Mouse (Mus musculus) midbrain, embryonic 14.5 days (tissue): ENCODE results near the gene Dpm3. TPM values are rescaled to one million over a fixed set of nuclear protein-coding genes. Genes with fewer than 3 reads are reported as not detected.
A peak's percentile ranks its signal among the peaks of the same experiment; 100 is the strongest.

Experiments used
- ATAC-seq: fragments of 200-750 bp; cut with Nextera tagmentation; 2 replicates; pipeline ENCODE4 v1.8.0; 2017; ENCODE audit warnings: moderate number of reproducible peaks, moderate library complexity; ENCODE audit not compliant: low FRiP score, low TSS enrichment
- DNase-seq: peaks from one replicate; pipeline ENCODE4 v3.0.0-alpha.2; 2015
- H3K27ac ChIP-seq: fragments of 300-500 bp; sonication (generic); replicated peaks from 2 replicates; pipeline ENCODE4 v1.5.1; 2014; ENCODE audit warnings: mild to moderate bottlenecking, low read depth, low read length, moderate library complexity
- H3K27me3 ChIP-seq: fragments of 300-500 bp; sonication (generic); 2 replicates; pipeline ENCODE4 v1.6.1; 2014; ENCODE audit warnings: low read length, control low read depth, mixed read lengths; ENCODE audit not compliant: control insufficient read depth, insufficient read depth
- H3K36me3 ChIP-seq: fragments of 300-500 bp; sonication (generic); 2 replicates; pipeline ENCODE4 v1.6.1; 2014; ENCODE audit warnings: low read length, control low read depth; ENCODE audit not compliant: control insufficient read depth, insufficient read depth
- H3K4me1 ChIP-seq: fragments of 300-500 bp; sonication (generic); 2 replicates; pipeline ENCODE4 v1.6.1; 2014; ENCODE audit warnings: mild to moderate bottlenecking, antibody characterized with exemption, low read length, control low read depth; ENCODE audit not compliant: control insufficient read depth, insufficient read depth
- H3K4me2 ChIP-seq: fragments of 300-500 bp; sonication (generic); 2 replicates; pipeline ENCODE4 v1.6.1; 2014; ENCODE audit warnings: mild to moderate bottlenecking, low read length, moderate library complexity
- H3K4me3 ChIP-seq: fragments of 300-500 bp; sonication (generic); replicated peaks from 2 replicates; pipeline ENCODE4 v1.5.1; 2014; ENCODE audit warnings: low read depth, low read length
- H3K9ac ChIP-seq: fragments of 300-500 bp; sonication (generic); replicated peaks from 2 replicates; pipeline ENCODE4 v1.6.1; 2014; ENCODE audit warnings: mild to moderate bottlenecking, low read length, moderate library complexity
- H3K9me3 ChIP-seq: fragments of 300-500 bp; sonication (generic); 2 replicates; pipeline ENCODE4 v1.6.1; 2016; ENCODE audit warnings: low read length, control low read depth, mixed read lengths; ENCODE audit not compliant: control insufficient read depth
- WGBS: fragments of 180-500 bp; shearing (Covaris S2); extraction: QIAGEN DNeasy Blood & Tissue Kit; methylation state at CpG from one replicate; pipeline ENCODE4 v1.1.7; 2014; 5-methylcytosine and 5-hydroxymethylcytosine counted together
- polyA plus RNA-seq: library from polyadenylated mRNA; unstranded; fragments of >200 nt; fragmentation: Nextera tagmentation; extraction: Ambion mirVana; gene quantifications from 2 replicates; pipeline ENCODE4 v1.2.1, GENCODE M21; 2014

The Dpm3 gene
- polyA plus RNA-seq, 1 experiment from 2014 or later, result 71.6 TPM

GRCm38 (mm10) chr3:89227307-89228179 is 31.6 kb upstream of the Dpm3 start:
- DNase-seq (peak; percentile 96), ATAC-seq (peak; percentile 80)
- H3K9ac ChIP-seq, result peak overlapping the region; percentile 69
- peaks cover 8% of the 10 kb centered on the region for H3K36me3 ChIP-seq
- no peaks in the 10 kb centered on the region for H3K27me3 ChIP-seq
- peak overlapping the region; percentile 93 for H3K27ac ChIP-seq
- H3K9me3 ChIP-seq, result no peaks in the 10 kb centered on the region
- peaks cover 44% of the 10 kb centered on the region for H3K4me1 ChIP-seq
- H3K4me2 ChIP-seq, result peak overlapping the region; percentile 66
- peak overlapping the region; percentile 47 for H3K4me3 ChIP-seq
- 1% methylated on average over 41 of the region's 41 CpGs for WGBS

GRCm38 (mm10) chr3:89228180-89228549 is 31.0 kb upstream of the Dpm3 start:
- H3K4me1 ChIP-seq, result peaks cover 44% of the 10 kb centered on the region
- DNase-seq (peak; percentile 93), ATAC-seq (peak; percentile 31; the same call in 1 of the 2 replicates)
- under 1% methylated on average over 20 of the region's 20 CpGs for WGBS
- H3K27ac ChIP-seq, result peak overlapping the region; percentile 93; the same call in 1 of the 2 replicates
- H3K4me2 ChIP-seq, result peak overlapping the region; percentile 66
- H3K4me3 ChIP-seq, result peak overlapping the region; percentile 47
- H3K27me3 ChIP-seq, result no peaks in the 10 kb centered on the region
- H3K9ac ChIP-seq, result no peak overlapping the region
- no peaks in the 10 kb centered on the region for H3K9me3 ChIP-seq
- peaks cover 14% of the 10 kb centered on the region for H3K36me3 ChIP-seq

DNA sequence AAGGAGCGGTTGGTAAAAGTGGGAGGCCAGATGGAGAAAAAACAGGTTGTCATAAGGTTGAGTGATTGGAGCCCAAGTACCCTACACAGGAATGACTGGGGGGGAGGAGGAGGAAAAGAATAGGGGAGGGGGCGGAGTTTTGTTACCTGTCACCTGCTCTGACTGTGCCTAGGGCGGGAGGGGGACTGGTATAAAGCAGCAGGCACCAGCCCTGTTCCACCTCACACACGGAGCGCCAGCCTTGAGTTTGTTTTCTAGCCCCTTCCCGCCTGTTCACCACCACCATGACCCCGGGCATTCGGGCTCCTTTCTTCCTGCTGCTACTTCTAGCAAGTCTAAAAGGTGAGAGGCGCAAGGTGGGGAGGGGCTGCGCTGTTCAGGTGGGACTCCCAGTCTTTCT is 30.3 kb upstream of the Dpm3 start, which contains the start of gene Muc1:
TSS of gene Muc1 (plus strand) at position 222 of the 400 bp plus-strand sequence.
- no peak for DNase-seq
- 36% methylated on average over 10 of the region's 10 CpGs for WGBS
- H3K27ac ChIP-seq, result peak within 1 kb of the TSS; percentile 93
- H3K9me3 ChIP-seq, result no peaks in the 10 kb centered on the region
- peak within 1 kb of the TSS; percentile 66 for H3K4me2 ChIP-seq
- ATAC-seq, result no peak
- peak within 1 kb of the TSS; percentile 47 for H3K4me3 ChIP-seq
- H3K4me1 ChIP-seq, result peaks cover 41% of the 10 kb centered on the region
- H3K27me3 ChIP-seq, result no peaks in the 10 kb centered on the region
- no peak within 1 kb of the TSS; the same call in 1 of the 2 replicates for H3K9ac ChIP-seq
- peaks cover 17% of the 10 kb centered on the region for H3K36me3 ChIP-seq

DNA sequence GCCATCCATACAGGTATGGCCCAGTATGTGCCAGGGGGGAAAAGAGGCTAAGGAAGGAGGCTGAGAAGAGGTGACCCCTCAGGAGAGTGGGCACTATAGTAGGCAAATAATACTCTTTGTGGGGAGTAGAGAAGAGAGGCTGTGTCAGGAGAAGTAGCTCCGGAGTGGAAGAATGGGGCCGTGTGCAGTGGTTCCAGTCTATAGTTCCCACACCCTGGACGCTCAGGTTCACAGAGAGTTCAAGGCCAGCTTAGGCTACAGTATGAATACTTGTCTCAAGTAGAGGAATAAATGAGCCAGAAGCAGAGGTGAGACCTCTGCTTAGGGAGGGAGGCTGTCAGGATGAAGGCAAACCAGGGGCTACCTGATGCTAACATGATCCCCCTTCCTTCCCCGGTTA is 29.9 kb upstream of the Dpm3 start:
- H3K4me1 ChIP-seq, result peaks cover 37% of the 10 kb centered on the region
- H3K4me2 ChIP-seq, result no peak overlapping the region
- no peaks in the 10 kb centered on the region for H3K9me3 ChIP-seq
- H3K36me3 ChIP-seq, result peaks cover 18% of the 10 kb centered on the region
- DNase-seq (no peak), ATAC-seq (no peak)
- no peak overlapping the region for H3K27ac ChIP-seq
- H3K27me3 ChIP-seq, result no peaks in the 10 kb centered on the region
- H3K4me3 ChIP-seq, result no peak overlapping the region
- H3K9ac ChIP-seq, result no peak overlapping the region
- WGBS, result 72% methylated on average over 4 of the region's 4 CpGs

- no peak overlapping the region for H3K9ac ChIP-seq
- ATAC-seq, result no peak
- DNase-seq, result no peak
- H3K4me1 ChIP-seq, result peaks cover 24% of the 10 kb centered on the region
- no peak overlapping the region for H3K4me3 ChIP-seq
- H3K27me3 ChIP-seq, result no peaks in the 10 kb centered on the region
- H3K27ac ChIP-seq, result no peak overlapping the region
- H3K36me3 ChIP-seq, result peaks cover 31% of the 10 kb centered on the region
- no peaks in the 10 kb centered on the region for H3K9me3 ChIP-seq
- H3K4me2 ChIP-seq, result no peak overlapping the region
- WGBS, result 89% methylated on average over 2 of the region's 2 CpGs
Measured at GRCm38 (mm10) chr3:89230561-89230960, 28.6 kb upstream of the Dpm3 start.

DNA sequence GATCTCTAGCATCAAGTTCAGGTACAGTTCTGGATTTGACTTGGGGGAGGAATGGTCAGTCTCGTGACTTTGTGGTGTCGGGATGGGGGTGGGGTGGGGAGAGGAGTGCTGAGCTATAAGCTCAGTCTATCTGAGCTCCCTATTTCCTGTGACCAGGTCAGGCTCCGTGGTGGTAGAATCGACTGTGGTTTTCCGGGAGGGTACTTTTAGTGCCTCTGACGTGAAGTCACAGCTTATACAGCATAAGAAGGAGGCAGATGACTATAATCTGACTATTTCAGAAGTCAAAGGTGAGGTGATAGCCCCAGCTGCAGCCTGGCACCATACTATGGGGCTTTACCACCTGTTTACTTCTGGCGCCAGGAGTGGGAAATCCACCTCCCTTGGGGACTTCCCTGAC is 27.8 kb upstream of the Dpm3 start:
- Histone ChIP-seq H3K27me3 (no peaks in the 10 kb centered on the region), H3K4me3 (no peak overlapping the region), H3K4me2 (no peak overlapping the region), H3K4me1 (peaks cover 16% of the 10 kb centered on the region), H3K36me3 (peaks cover 39% of the 10 kb centered on the region), H3K9ac (no peak overlapping the region), H3K9me3 (no peaks in the 10 kb centered on the region), H3K27ac (no peak overlapping the region)
- DNase-seq (no peak), ATAC-seq (no peak)
- WGBS, result 84% methylated on average over 7 of the region's 7 CpGs

DNA sequence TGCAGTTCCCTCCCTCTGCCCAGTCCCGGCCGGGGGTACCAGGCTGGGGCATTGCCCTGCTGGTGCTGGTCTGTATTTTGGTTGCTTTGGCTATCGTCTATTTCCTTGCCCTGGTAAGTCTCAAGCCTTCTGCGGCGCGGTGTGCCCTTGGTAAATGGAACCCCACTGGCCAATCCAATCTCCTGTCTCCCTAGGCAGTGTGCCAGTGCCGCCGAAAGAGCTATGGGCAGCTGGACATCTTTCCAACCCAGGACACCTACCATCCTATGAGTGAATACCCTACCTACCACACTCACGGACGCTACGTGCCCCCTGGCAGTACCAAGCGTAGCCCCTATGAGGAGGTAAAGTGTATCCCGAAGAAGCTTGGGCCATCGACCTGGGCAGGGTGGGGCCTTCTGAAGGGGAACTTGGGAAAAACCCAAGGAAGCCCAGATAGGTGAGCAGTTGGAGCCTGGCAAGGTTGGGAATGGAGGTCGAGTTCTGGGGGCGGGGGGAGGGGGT is 27.3 kb upstream of the Dpm3 start:
- H3K27me3 ChIP-seq, result no peaks in the 10 kb centered on the region
- no peak overlapping the region for H3K9ac ChIP-seq
- ATAC-seq (no peak), DNase-seq (no peak)
- H3K36me3 ChIP-seq, result peaks cover 43% of the 10 kb centered on the region
- no peak overlapping the region for H3K4me3 ChIP-seq
- no peaks in the 10 kb centered on the region for H3K9me3 ChIP-seq
- H3K4me1 ChIP-seq, result peaks cover 11% of the 10 kb centered on the region
- no peak overlapping the region for H3K27ac ChIP-seq
- H3K4me2 ChIP-seq, result no peak overlapping the region
- WGBS, result 75% methylated on average over 16 of the region's 16 CpGs

DNA sequence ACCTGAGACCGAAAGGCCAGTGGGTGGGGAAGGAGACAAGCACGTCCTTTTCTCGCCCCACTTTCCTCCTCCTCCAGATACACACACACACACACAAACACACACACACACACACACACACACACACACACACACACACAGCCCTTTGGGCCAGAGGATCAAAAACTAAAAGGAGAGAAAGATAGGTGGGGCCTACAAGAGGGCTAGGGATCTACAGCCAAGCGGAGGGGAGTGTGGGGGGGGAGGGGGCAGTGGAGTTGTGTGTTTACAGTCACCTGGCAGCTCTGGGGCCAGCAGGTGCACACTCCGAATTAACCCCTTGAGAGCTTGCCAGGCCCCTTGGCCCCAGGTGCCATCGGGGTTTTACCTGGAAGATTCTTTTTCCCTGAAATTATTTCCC is 26.5 kb upstream of the Dpm3 start:
- Histone ChIP-seq H3K4me2 (no peak overlapping the region), H3K4me3 (no peak overlapping the region), H3K27ac (no peak overlapping the region), H3K27me3 (no peaks in the 10 kb centered on the region), H3K9me3 (no peaks in the 10 kb centered on the region), H3K36me3 (peaks cover 51% of the 10 kb centered on the region), H3K4me1 (peaks cover 3% of the 10 kb centered on the region; the same call in 1 of the 2 replicates), H3K9ac (no peak overlapping the region)
- 72% methylated on average over 6 of the region's 6 CpGs for whole genome bisulfite sequencing
- DNase-seq, result no peak
- no peak for ATAC-seq
